10 mouse cellular contexts compared by ENCODE assay signal in genomic region chr9:40937425-40937824, GRCm38 (mm10). TPM values are rescaled to one million over a fixed set of nuclear protein-coding genes. Genes with fewer than 3 reads are reported as not detected.
DNase-seq lines count a peak whose midpoint lies in the region; ATAC-seq and TF ChIP-seq lines count a peak whose summit lies in the region.
"Had no signal": no experiment of that assay in that cellular context is flagged by ENCODE, and none has a peak within 500 bp of the region (broad histone marks: within the 10 kb centered on the region; RNA-seq: fewer than 3 reads in every experiment).

No protein-coding gene starts in this region.

- H3K36me3 ChIP-seq in kidney, adult 2 months (ENCODE audit: control insufficient read depth, insufficient read depth, low read length), result no peaks in the 10 kb centered on the region
- H3K36me3 ChIP-seq in kidney, embryonic 16.5 days (ENCODE audit: insufficient read depth, low read length), result no peaks in the 10 kb centered on the region
- H3K36me3 ChIP-seq in midbrain, embryonic 13.5 days, result no peaks in the 10 kb centered on the region
- H3K36me3 ChIP-seq in midbrain, embryonic 15.5 days (replicated peaks), result no peaks in the 10 kb centered on the region
- no peaks in the 10 kb centered on the region for H3K36me3 ChIP-seq in hindbrain, embryonic 11.5 days (ENCODE audit: control insufficient read depth, insufficient read depth, low read length)
- H3K36me3 ChIP-seq: limb, embryonic 12.5 days had no signal

- H3K27ac ChIP-seq in kidney, adult 2 months (ENCODE audit: insufficient read depth, low read depth, low read length), result no peak overlapping the region
- no peak overlapping the region for H3K27ac ChIP-seq in kidney, embryonic 16.5 days (ENCODE audit: low read length)
- H3K27ac ChIP-seq in midbrain, embryonic 13.5 days, result no peak overlapping the region
- H3K27ac ChIP-seq in midbrain, embryonic 15.5 days, result no peak overlapping the region
- no peak overlapping the region for H3K27ac ChIP-seq in hindbrain, embryonic 11.5 days (ENCODE audit: low read depth, low read length)
- H3K27ac ChIP-seq: limb, embryonic 12.5 days had no signal

- no peaks in the 10 kb centered on the region for H3K9me3 ChIP-seq in kidney, embryonic 16.5 days (ENCODE audit: low read length)
- no peaks in the 10 kb centered on the region for H3K9me3 ChIP-seq in midbrain, embryonic 13.5 days
- H3K9me3 ChIP-seq in midbrain, embryonic 15.5 days, result no peaks in the 10 kb centered on the region
- H3K9me3 ChIP-seq in hindbrain, embryonic 11.5 days (ENCODE audit: control insufficient read depth, low read length), result no peaks in the 10 kb centered on the region
- H3K9me3 ChIP-seq: limb, embryonic 12.5 days; megakaryocyte, embryonic 14.5 days had no signal

- no peak for ATAC-seq in kidney, embryonic 16.5 days (ENCODE audit: low FRiP score, low TSS enrichment)
- peak; percentile 63; the same call in 1 of the 2 replicates for ATAC-seq in midbrain, embryonic 13.5 days
- no peak for ATAC-seq in midbrain, embryonic 15.5 days (replicated peaks)
- ATAC-seq in hindbrain, embryonic 11.5 days (ENCODE audit: low FRiP score), result no peak
- ATAC-seq: intestine, embryonic 16.5 days had no signal

- 46% methylated on average over 7 of the region's 7 CpGs for WGBS in kidney, adult 2 months
- WGBS in kidney, embryonic 16.5 days, result 47% methylated on average over 7 of the region's 7 CpGs
- 63% methylated on average over 7 of the region's 7 CpGs for WGBS in midbrain, embryonic 13.5 days
- 69% methylated on average over 7 of the region's 7 CpGs for WGBS in midbrain, embryonic 15.5 days
- 72% methylated on average over 7 of the region's 7 CpGs for WGBS in hindbrain, embryonic 11.5 days

- H3K9ac ChIP-seq in kidney, embryonic 16.5 days (replicated peaks; ENCODE audit: low read length), result no peak overlapping the region
- no peak overlapping the region for H3K9ac ChIP-seq in midbrain, embryonic 13.5 days (replicated peaks)
- no peak overlapping the region for H3K9ac ChIP-seq in midbrain, embryonic 15.5 days
- no peak overlapping the region for H3K9ac ChIP-seq in hindbrain, embryonic 11.5 days (ENCODE audit: low read depth, low read length)
- H3K9ac ChIP-seq: limb, embryonic 12.5 days had no signal

- no peak for TF ChIP-seq POLR2A in kidney, adult 2 months (IDR thresholded peaks at IDR 0.05; ENCODE audit: low read depth, low read length)

- H3K4me2 ChIP-seq in kidney, embryonic 16.5 days (replicated peaks; ENCODE audit: low read depth, low read length), result no peak overlapping the region
- no peak overlapping the region for H3K4me2 ChIP-seq in midbrain, embryonic 13.5 days (replicated peaks)
- no peak overlapping the region for H3K4me2 ChIP-seq in midbrain, embryonic 15.5 days
- H3K4me2 ChIP-seq in hindbrain, embryonic 11.5 days (replicated peaks; ENCODE audit: low read depth, low read length), result no peak overlapping the region
- H3K4me2 ChIP-seq: limb, embryonic 12.5 days had no signal

- DNase-seq in kidney, adult 2 months, result peak; percentile 4
- peak; percentile 9 for DNase-seq in ZHBTc4 (ENCODE audit: low read depth, low spot score)
- peak; percentile 1 to 31 for DNase-seq in kidney, postnatal 36 days
- no peak for DNase-seq in hindbrain, embryonic 11.5 days (ENCODE audit: low spot score)

- no peak overlapping the region for H3K4me3 ChIP-seq in kidney, adult 2 months (ENCODE audit: insufficient read depth, low read depth, low read length)
- no peak overlapping the region for H3K4me3 ChIP-seq in kidney, embryonic 16.5 days (ENCODE audit: low read length)
- no peak overlapping the region for H3K4me3 ChIP-seq in midbrain, embryonic 13.5 days (replicated peaks)
- H3K4me3 ChIP-seq in midbrain, embryonic 15.5 days, result no peak overlapping the region
- H3K4me3 ChIP-seq in hindbrain, embryonic 11.5 days (ENCODE audit: low read depth, low read length), result no peak overlapping the region
- H3K4me3 ChIP-seq: limb, embryonic 12.5 days; megakaryocyte, embryonic 14.5 days had no signal

- H3K27me3 ChIP-seq in kidney, adult 2 months (replicated peaks; ENCODE audit: control insufficient read depth, insufficient read depth, low read length), result no peaks in the 10 kb centered on the region
- H3K27me3 ChIP-seq in kidney, embryonic 16.5 days (ENCODE audit: insufficient read depth, low read length), result no peaks in the 10 kb centered on the region
- H3K27me3 ChIP-seq in midbrain, embryonic 13.5 days, result no peaks in the 10 kb centered on the region
- H3K27me3 ChIP-seq in midbrain, embryonic 15.5 days (replicated peaks), result no peaks in the 10 kb centered on the region
- no peaks in the 10 kb centered on the region for H3K27me3 ChIP-seq in hindbrain, embryonic 11.5 days (ENCODE audit: control insufficient read depth, insufficient read depth, low read length)
- H3K27me3 ChIP-seq: limb, embryonic 12.5 days had no signal

- peak; percentile 60 for TF ChIP-seq CTCF in kidney, adult 2 months (conservative IDR thresholded peaks at IDR 0.05; ENCODE audit: insufficient read depth, insufficient read length, low read depth, low read length)

- H3K4me1 ChIP-seq in kidney, adult 2 months (ENCODE audit: control insufficient read depth, insufficient read depth, low read length), result no peaks in the 10 kb centered on the region
- no peaks in the 10 kb centered on the region for H3K4me1 ChIP-seq in kidney, embryonic 16.5 days (ENCODE audit: insufficient read depth, low read length)
- H3K4me1 ChIP-seq in midbrain, embryonic 13.5 days (replicated peaks), result 0 out of 2 replicates have a peak, but pooled peaks cover 5% of the 10 kb centered on the region
- H3K4me1 ChIP-seq in midbrain, embryonic 15.5 days, result 0 out of 2 replicates have a peak, but pooled peaks cover 2% of the 10 kb centered on the region
- H3K4me1 ChIP-seq in hindbrain, embryonic 11.5 days (replicated peaks; ENCODE audit: control insufficient read depth, insufficient read depth, low read length), result no peaks in the 10 kb centered on the region
- H3K4me1 ChIP-seq: limb, embryonic 12.5 days; megakaryocyte, embryonic 14.5 days had no signal

RNA-seq across cellular contexts. Expression of gene Jhy, which starts 26.5 kb away (rescaled TPM):
- polyA plus RNA-seq in kidney, adult 2 months (2012; rRNA removed), result 0.03 TPM in 1 of 2 replicates, not detected in the other
- polyA plus RNA-seq in kidney, embryonic 16.5 days (2015; fragmentation: Nextera tagmentation; extraction: Ambion mirVana), result 0.07 and 0.31 TPM in 2 replicates
- 0.86 and 3.2 TPM in 2 replicates for polyA plus RNA-seq in midbrain, embryonic 13.5 days (2015; fragmentation: Nextera tagmentation; extraction: Ambion mirVana)
- 0.97 and 1.1 TPM in 2 replicates for polyA plus RNA-seq in midbrain, embryonic 15.5 days (2015; fragmentation: Nextera tagmentation; extraction: Ambion mirVana)
- polyA plus RNA-seq in hindbrain, embryonic 11.5 days (2014; fragmentation: Nextera tagmentation; extraction: Ambion mirVana), result 1.8 and 2.0 TPM in 2 replicates
- polyA plus RNA-seq: limb, embryonic 12.5 days had no signal
